Mouse (Mus musculus) limb, embryonic 15.5 days (tissue): ENCODE results near the gene Lyg2. TPM values are rescaled to one million over a fixed set of nuclear protein-coding genes. Genes with fewer than 3 reads are reported as not detected.

Experiments
- polyA plus RNA-seq: library from polyadenylated mRNA; unstranded; fragments of >200 nt; fragmentation: Nextera tagmentation; extraction: Ambion mirVana; gene quantifications from 2 replicates; pipeline ENCODE4 v1.2.1, GENCODE M21; 2015

The Lyg2 gene
- polyA plus RNA-seq, 1 experiment from 2014 or later, result not detected

Other genes with a start within 250 kb of the Lyg2 start
- gene 2010300C02Rik, start 196.4 kb downstream of the Lyg2 start, polyA plus RNA-seq, result 3.4 and 3.9 TPM in 2 replicates
- 5.7 and 5.8 TPM in 2 replicates for gene Tsga10, start 50.1 kb downstream of the Lyg2 start, polyA plus RNA-seq
- 7.3 and 7.7 TPM in 2 replicates for gene Lipt1, start 44.8 kb downstream of the Lyg2 start, polyA plus RNA-seq
- 25.0 and 27.8 TPM in 2 replicates for gene Mitd1, start 26.1 kb downstream of the Lyg2 start, polyA plus RNA-seq
- gene Mrpl30, start 26.0 kb downstream of the Lyg2 start, polyA plus RNA-seq, result 210 and 215 TPM in 2 replicates
- 0.22 TPM in 1 of 2 replicates, not detected in the other for gene Lyg1, start 41.3 kb upstream of the Lyg2 start, polyA plus RNA-seq
- gene Txndc9, start 81.4 kb upstream of the Lyg2 start, polyA plus RNA-seq, result 137 and 140 TPM in 2 replicates
- 26.3 and 29.3 TPM in 2 replicates for gene Eif5b, start 81.5 kb upstream of the Lyg2 start, polyA plus RNA-seq
- 20.1 and 24.0 TPM in 2 replicates for gene Rev1, start 213.3 kb upstream of the Lyg2 start, polyA plus RNA-seq